Comparison of ENCODE assay signal across 13 mouse cellular contexts in the genomic region with DNA sequence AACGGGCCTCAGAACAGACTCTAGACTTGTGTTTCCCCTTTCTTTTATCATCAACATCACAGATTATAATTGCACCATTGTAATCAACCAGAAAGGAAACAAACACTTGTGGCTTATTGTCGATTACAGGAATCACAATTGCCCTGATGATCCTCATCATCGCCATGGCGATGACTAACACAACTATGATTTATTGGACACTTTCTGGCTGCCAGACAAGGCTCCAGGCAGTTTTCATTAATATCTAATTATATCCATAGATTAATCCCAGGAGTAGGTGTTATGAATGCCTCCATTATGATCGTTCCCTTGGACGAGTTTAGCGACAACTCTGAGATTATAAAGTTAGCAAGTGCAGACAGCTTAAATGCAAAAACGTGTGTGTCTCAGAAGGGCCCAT.
"Had no signal": no experiment of that assay in that cellular context is flagged by ENCODE, and none has a peak within 500 bp of the region (broad histone marks: within the 10 kb centered on the region; RNA-seq: fewer than 3 reads in every experiment).

No protein-coding gene starts in this region.

- H3K9ac ChIP-seq: limb, embryonic 15.5 days; liver, embryonic 12.5 days; lung, embryonic 14.5 days; midbrain, embryonic 12.5 days; neural tube, embryonic 13.5 days had no signal

- H3K27me3 ChIP-seq: limb, embryonic 15.5 days; liver, embryonic 12.5 days; midbrain, embryonic 12.5 days; neural tube, embryonic 13.5 days had no signal

- H3K4me2 ChIP-seq: limb, embryonic 15.5 days; liver, embryonic 12.5 days; lung, embryonic 14.5 days; midbrain, embryonic 12.5 days; neural tube, embryonic 13.5 days had no signal

- H3K4me1 ChIP-seq: liver, embryonic 12.5 days; midbrain, embryonic 12.5 days had no signal

- ATAC-seq: liver, embryonic 12.5 days had no signal

- DNase-seq: kidney, adult 18-20 months; kidney, postnatal 10 days; kidney, postnatal 4 days; lung, embryonic 14.5 days; lung, postnatal 10 days; lung, postnatal 4 days; thymus, adult 18-20 months; thymus, postnatal 36 days had no signal

- H3K9me3 ChIP-seq: limb, embryonic 15.5 days; liver, embryonic 12.5 days; midbrain, embryonic 12.5 days; neural tube, embryonic 13.5 days had no signal

- H3K4me3 ChIP-seq: left cerebral cortex, adult 2 months; limb, embryonic 15.5 days; liver, embryonic 12.5 days; midbrain, embryonic 12.5 days; neural tube, embryonic 13.5 days had no signal

- H3K36me3 ChIP-seq: limb, embryonic 15.5 days; liver, embryonic 12.5 days; midbrain, embryonic 12.5 days; neural tube, embryonic 13.5 days had no signal

- H3K27ac ChIP-seq: left cerebral cortex, adult 2 months; limb, embryonic 15.5 days; liver, embryonic 12.5 days; midbrain, embryonic 12.5 days; neural tube, embryonic 13.5 days had no signal
